Mouse (Mus musculus) olfactory bulb, adult 2 months (tissue): ENCODE results near the gene Hoxa13.

Experiments
- CTCF ChIP-seq: fragments of 200-500 bp; IDR thresholded peaks from 2 replicates; pipeline ENCODE4 v1.5.1; 2012; ENCODE audit warnings: low read depth, mild to moderate bottlenecking, low read length, moderate library complexity; ENCODE audit not compliant: insufficient read depth
- POLR2A ChIP-seq: fragments of 200-500 bp; IDR thresholded peaks from 2 replicates; pipeline ENCODE4 v1.6.1; 2012; ENCODE audit warnings: mild to moderate bottlenecking, low read depth, low read length, moderate library complexity; ENCODE audit not compliant: insufficient read depth

DNA sequence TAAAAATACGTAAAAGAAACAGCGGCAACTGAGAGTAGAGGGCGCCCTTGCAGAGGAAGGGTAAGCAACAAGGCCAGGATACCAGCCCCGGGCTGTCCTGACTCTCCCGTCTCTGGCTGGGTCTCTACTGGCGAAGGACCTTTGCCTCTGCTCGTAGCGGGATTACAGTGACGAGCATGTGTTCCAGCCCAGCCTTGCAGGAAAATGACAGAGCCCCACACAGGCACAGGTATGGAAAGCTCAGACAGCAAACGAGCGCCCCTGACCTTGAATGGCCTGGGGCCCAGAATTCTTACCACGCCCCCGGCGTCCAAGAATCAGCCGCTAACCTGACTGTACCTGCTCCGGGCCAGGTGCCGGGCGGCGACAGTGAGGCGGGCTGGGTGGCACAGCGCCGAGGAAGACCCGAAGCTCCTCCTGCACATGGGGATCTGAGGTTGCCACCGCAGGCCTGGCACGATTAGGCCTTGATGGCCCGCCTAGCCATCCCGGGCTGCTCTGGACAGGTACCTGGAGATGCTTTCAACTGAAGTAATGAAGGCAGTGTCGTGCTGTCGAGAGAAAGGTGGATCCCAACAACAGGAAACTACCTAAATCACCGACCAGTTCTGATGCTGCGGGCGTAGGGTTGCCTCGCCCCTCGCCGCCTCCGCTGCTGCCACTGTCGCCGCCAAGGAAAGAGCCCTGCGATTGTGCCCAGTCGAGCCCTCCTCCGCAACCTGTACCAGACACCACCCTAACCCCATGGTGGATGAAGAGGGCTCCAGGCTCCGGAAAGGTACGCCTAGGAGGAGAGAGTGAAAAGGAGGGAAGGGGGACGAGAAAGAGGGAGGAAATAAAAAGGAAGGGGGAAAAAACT, 30.9 kb downstream of the Hoxa13 start:
- TF ChIP-seq CTCF: no peak
- TF ChIP-seq POLR2A: no peak
